Mouse (Mus musculus) intestine, postnatal 0 days (tissue): ENCODE measurements around the gene Fbxo47. TPM values are rescaled to one million over a fixed set of nuclear protein-coding genes. Genes with fewer than 3 reads are reported as not detected.

ENCODE experiments used
- ATAC-seq: fragments of 200-750 bp; cut with Nextera tagmentation; 2 replicates; pipeline ENCODE4 v1.8.0; 2017; ENCODE audit warnings: mild to moderate bottlenecking, moderate TSS enrichment, moderate library complexity
- H3K27ac ChIP-seq: fragments of 300-500 bp; sonication (generic); 2 replicates; pipeline ENCODE4 v1.5.1; 2014; ENCODE audit warnings: mild to moderate bottlenecking, low read depth, low read length, moderate library complexity
- H3K27me3 ChIP-seq: fragments of 300-500 bp; sonication (generic); replicated peaks from 2 replicates; pipeline ENCODE4 v1.6.1; 2014; ENCODE audit warnings: low read length, mixed read lengths; ENCODE audit not compliant: control insufficient read depth, insufficient read depth
- H3K36me3 ChIP-seq: fragments of 300-500 bp; sonication (generic); 2 replicates; pipeline ENCODE4 v1.6.1; 2014; ENCODE audit warnings: mild to moderate bottlenecking, moderate library complexity; ENCODE audit not compliant: control insufficient read depth, insufficient read depth
- H3K4me1 ChIP-seq: fragments of 300-500 bp; sonication (generic); replicated peaks from 2 replicates; pipeline ENCODE4 v1.6.1; 2014; ENCODE audit warnings: antibody characterized with exemption, low read length, mixed read lengths; ENCODE audit not compliant: control insufficient read depth, insufficient read depth
- H3K4me2 ChIP-seq: fragments of 300-500 bp; sonication (generic); replicated peaks from 2 replicates; pipeline ENCODE4 v1.6.1; 2014; ENCODE audit warnings: low read depth, mild to moderate bottlenecking, moderate library complexity
- H3K4me3 ChIP-seq: fragments of 300-500 bp; sonication (generic); 2 replicates; pipeline ENCODE4 v1.5.1; 2014; ENCODE audit warnings: low read depth, low read length
- H3K9ac ChIP-seq: fragments of 300-500 bp; sonication (generic); 2 replicates; pipeline ENCODE4 v1.6.1; 2014; ENCODE audit warnings: mild to moderate bottlenecking, low read depth, low read length
- H3K9me3 ChIP-seq: fragments of 300-500 bp; sonication (generic); 2 replicates; pipeline ENCODE4 v1.6.1; 2016; ENCODE audit warnings: mixed run types; ENCODE audit not compliant: control insufficient read depth
- CTCF ChIP-seq: sonication (generic); IDR thresholded peaks from 2 replicates; pipeline ENCODE4 v1.5.1; 2016; ENCODE audit warnings: low read depth, mild to moderate bottlenecking, control low read depth, antibody characterized with exemption, moderate library complexity
- WGBS: fragments of 180-500 bp; shearing (Covaris S2); extraction: QIAGEN DNeasy Blood & Tissue Kit; methylation state at CpG from one replicate; pipeline ENCODE4 v1.1.7; 2014; 5-methylcytosine and 5-hydroxymethylcytosine counted together
- polyA plus RNA-seq: library from polyadenylated mRNA; unstranded; fragments of >200 nt; fragmentation: Nextera tagmentation; extraction: Ambion mirVana; gene quantifications from 2 replicates; pipeline ENCODE4 v1.2.1, GENCODE M21; 2015

Gene Fbxo47
- polyA plus RNA-seq, 1 experiment from 2014 or later, result 0.83 TPM

DNA sequence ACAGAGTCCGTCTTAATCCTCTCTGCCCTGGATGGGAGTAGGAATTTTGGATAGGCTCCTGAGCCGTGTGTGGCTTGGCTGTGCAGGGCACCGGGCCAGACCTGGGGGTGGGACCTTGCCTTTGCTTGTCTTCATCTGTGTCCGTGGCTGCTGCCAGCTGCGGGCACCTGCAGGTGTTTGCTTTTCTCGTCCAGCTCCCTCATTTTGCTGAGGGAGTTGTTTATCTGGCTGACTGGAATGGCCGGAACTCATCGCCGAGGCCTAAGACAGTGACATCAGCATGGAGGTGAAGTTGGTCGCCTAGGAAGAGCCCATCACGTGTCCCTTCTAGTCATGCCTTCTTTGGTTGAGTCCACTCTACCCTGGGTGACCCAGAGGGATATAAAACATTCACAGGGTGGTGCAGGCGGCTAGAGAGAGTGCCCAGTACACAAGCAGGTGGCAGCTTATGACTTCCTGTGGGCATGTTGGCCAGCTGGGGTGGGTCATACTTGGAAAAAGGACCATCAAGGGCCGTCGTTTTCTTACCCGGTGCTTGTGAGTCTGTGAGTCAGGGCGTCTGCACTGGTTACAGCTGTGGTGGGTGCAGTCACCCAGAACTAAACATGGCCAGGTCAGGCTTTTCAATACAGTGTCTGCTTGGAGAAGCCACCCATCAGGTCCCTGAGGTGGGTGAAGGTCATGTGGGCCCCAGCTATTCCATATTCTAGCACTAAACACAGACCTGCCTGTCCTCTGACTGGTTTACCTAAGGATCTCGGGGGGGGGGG is 70.0 kb downstream of the Fbxo47 start:
- no peak for ATAC-seq
- no peak overlapping the region; the same call in 1 of the 2 replicates for H3K4me2 ChIP-seq
- peaks cover 59% of the 10 kb centered on the region for H3K4me1 ChIP-seq
- no peak for TF ChIP-seq CTCF
- H3K27me3 ChIP-seq, result no peaks in the 10 kb centered on the region
- peak overlapping the region; percentile 91; the same call in 1 of the 2 replicates for H3K27ac ChIP-seq
- H3K9ac ChIP-seq, result no peak overlapping the region
- no peaks in the 10 kb centered on the region for H3K9me3 ChIP-seq
- no peak overlapping the region for H3K4me3 ChIP-seq
- WGBS, result 51% methylated on average over 17 of the region's 17 CpGs
- H3K36me3 ChIP-seq, result peaks cover 45% of the 10 kb centered on the region

- no peaks in the 10 kb centered on the region for H3K27me3 ChIP-seq
- peaks cover 59% of the 10 kb centered on the region for H3K4me1 ChIP-seq
- H3K36me3 ChIP-seq, result peaks cover 45% of the 10 kb centered on the region
- no peak for TF ChIP-seq CTCF
- H3K9me3 ChIP-seq, result no peaks in the 10 kb centered on the region
- peak overlapping the region; percentile 91 for H3K27ac ChIP-seq
- 27% methylated on average over 7 of the region's 7 CpGs for WGBS
- peak overlapping the region; percentile 56 for H3K4me2 ChIP-seq
- no peak overlapping the region for H3K9ac ChIP-seq
- ATAC-seq, result peak; percentile 55
- H3K4me3 ChIP-seq, result no peak overlapping the region
Measured at GRCm38 (mm10) chr11:97813085-97813484, 70.9 kb downstream of the Fbxo47 start.

DNA sequence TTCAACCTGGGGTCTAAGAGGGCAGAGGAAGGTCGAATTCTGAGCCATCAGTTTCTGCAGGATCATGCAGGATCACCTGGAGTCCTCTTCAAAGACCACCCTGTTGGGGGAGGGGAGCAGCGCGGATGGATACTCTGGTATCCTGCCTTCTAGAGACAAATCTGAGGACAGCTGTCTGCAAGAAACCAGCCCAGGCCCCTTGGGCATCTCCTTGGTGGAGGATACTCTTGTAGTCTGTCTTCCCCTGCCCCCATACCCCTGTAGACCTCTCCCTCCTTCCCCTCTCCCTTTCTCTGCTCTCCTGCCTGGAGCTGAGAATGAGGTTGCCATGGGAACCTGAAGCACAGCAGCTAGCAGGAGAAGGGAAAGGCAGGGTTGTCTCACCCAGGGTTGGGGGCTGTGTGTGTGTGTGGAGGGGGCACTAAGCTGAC is 71.4 kb downstream of the Fbxo47 start:
- H3K9ac ChIP-seq, result 0 out of 2 replicates have a peak overlapping the region, but pooled peaks have one; percentile 37
- peak overlapping the region; percentile 91 for H3K27ac ChIP-seq
- TF ChIP-seq CTCF, result no peak
- H3K4me1 ChIP-seq, result peaks cover 59% of the 10 kb centered on the region
- no peaks in the 10 kb centered on the region for H3K27me3 ChIP-seq
- no peak overlapping the region; the same call in 1 of the 2 replicates for H3K4me3 ChIP-seq
- peaks cover 44% of the 10 kb centered on the region for H3K36me3 ChIP-seq
- ATAC-seq, result no peak
- H3K9me3 ChIP-seq, result no peaks in the 10 kb centered on the region
- 20% methylated on average over 3 of the region's 3 CpGs for WGBS
- H3K4me2 ChIP-seq, result peak overlapping the region; percentile 56

GRCm38 (mm10) chr11:97811569-97812362 is 72.2 kb downstream of the Fbxo47 start:
- 31% methylated on average over 13 of the region's 13 CpGs for WGBS
- ATAC-seq, result peak; percentile 84
- peak overlapping the region; percentile 56 for H3K4me2 ChIP-seq
- TF ChIP-seq CTCF, result no peak
- 0 out of 2 replicates have a peak overlapping the region, but pooled peaks have one; percentile 37 for H3K9ac ChIP-seq
- peak overlapping the region; percentile 7; the same call in 1 of the 2 replicates for H3K4me3 ChIP-seq
- peaks cover 47% of the 10 kb centered on the region for H3K36me3 ChIP-seq
- H3K27ac ChIP-seq, result peak overlapping the region; percentile 92
- H3K27me3 ChIP-seq, result no peaks in the 10 kb centered on the region
- peaks cover 59% of the 10 kb centered on the region for H3K4me1 ChIP-seq
- no peaks in the 10 kb centered on the region for H3K9me3 ChIP-seq

DNA sequence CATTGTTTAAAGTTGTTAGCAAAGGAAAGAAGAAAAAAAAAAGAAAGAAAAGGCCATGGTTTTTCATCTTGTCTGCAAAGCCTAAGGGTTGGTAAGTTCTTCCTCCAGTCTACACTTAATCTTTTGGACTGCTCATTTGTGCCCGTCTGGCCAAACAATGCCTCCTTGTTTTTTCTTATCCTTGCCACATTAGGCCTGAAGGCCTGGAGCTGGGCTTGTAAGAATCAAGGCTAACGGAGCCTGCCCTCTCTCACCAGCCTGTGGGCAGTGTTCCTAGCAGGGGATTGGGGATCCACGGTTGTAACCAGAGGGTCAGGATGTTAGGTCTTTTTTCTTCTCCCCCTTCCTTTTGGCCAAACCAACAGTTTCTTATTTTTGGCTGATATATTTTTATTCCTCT is 73.0 kb downstream of the Fbxo47 start:
- Histone ChIP-seq H3K4me3 (no peak overlapping the region), H3K4me1 (peaks cover 59% of the 10 kb centered on the region), H3K9ac (peak overlapping the region; percentile 37; the same call in 1 of the 2 replicates), H3K9me3 (no peaks in the 10 kb centered on the region), H3K4me2 (peak overlapping the region; percentile 24; the same call in 1 of the 2 replicates), H3K27me3 (no peaks in the 10 kb centered on the region), H3K27ac (peak overlapping the region; percentile 92), H3K36me3 (peaks cover 46% of the 10 kb centered on the region)
- TF ChIP-seq CTCF, result no peak
- ATAC-seq, result no peak
- WGBS, result 34% methylated on average over 3 of the region's 3 CpGs

DNA sequence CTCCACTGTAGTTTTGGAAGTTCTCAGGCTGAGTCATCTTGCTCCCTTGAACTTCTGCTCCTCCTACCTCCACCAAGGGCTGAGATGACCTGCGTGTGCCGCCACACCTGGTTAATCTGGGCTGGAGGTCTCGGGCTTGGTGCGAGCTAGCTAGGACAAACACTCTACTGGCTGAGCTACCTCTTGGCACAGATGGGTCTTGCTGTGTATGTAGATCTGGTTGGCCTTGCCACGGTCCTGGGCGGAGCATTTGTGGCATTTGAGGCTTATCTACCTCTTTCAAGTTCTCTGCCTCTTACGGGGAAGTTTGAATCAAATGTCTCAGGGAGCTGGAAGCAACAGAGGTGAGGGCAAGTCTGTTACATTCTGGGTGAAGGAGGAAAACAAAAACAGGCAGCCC is 73.6 kb downstream of the Fbxo47 start:
- no peak for TF ChIP-seq CTCF
- 0 out of 2 replicates have a peak overlapping the region, but pooled peaks have one; percentile 24 for H3K4me2 ChIP-seq
- peak overlapping the region; percentile 37; the same call in 1 of the 2 replicates for H3K9ac ChIP-seq
- peaks cover 40% of the 10 kb centered on the region for H3K36me3 ChIP-seq
- H3K27me3 ChIP-seq, result no peaks in the 10 kb centered on the region
- no peak for ATAC-seq
- H3K27ac ChIP-seq, result peak overlapping the region; percentile 62
- H3K9me3 ChIP-seq, result no peaks in the 10 kb centered on the region
- H3K4me1 ChIP-seq, result peaks cover 61% of the 10 kb centered on the region
- 41% methylated on average over 7 of the region's 7 CpGs for WGBS
- H3K4me3 ChIP-seq, result no peak overlapping the region
